Mouse (Mus musculus) mouse trophoblast stem cell (cell line): ENCODE results near the gene Dab1.

Experiments
- in situ Hi-C, 2 experiments: fragments of 300-500 bp; cut with MseI, MboI; formaldehyde crosslinking; loops; 2 replicates in 1 of 2; 3 replicates in 1 of 2; pipeline ENCODE4 v1.15.1; 2025

The Dab1 gene

DNA sequence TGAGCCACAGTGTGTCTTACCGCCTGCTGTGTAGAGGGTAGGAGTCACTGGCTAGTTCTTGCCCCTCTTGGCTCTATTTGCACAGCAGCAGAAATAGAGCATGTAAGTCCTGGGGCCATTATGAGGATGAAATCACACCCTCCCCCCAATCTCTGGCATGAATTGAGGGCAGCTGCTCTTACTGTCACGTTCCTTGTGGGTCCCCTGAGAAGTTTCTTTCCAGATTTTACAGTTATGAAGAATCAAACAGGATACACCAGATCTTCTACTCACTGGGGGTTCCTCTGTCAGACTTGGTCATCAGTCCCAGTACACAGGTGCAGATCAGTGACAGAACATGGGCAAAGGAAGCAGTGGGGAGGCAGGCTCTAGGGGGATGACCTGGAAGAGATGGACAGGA, 825.8 kb downstream of the Dab1 start:
- in situ Hi-C loops = no loop called here

- in situ Hi-C loops = no loop called here
Observed at GRCm38 (mm10) chr4:104448199-104448598, 829.0 kb downstream of the Dab1 start.

DNA sequence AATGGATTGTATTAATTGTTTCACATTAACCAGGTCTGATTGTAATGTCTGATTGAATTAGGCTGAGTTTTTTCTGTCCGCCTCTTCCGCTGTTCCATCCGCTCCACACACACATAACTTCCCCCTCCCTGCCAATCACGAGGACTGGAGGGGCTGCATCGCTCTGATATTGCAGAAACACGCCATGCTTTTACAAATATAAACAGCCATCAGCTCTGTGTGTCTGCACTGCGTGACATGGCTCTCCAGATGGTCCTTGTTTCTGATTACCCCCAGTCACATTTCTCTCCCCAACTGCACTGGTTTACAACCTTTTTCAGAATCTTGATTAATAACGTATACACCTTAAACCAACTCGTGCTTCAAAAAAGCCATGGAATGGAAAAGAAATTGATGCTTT, 831.5 kb downstream of the Dab1 start:
- in situ Hi-C loops = no loop called here

DNA sequence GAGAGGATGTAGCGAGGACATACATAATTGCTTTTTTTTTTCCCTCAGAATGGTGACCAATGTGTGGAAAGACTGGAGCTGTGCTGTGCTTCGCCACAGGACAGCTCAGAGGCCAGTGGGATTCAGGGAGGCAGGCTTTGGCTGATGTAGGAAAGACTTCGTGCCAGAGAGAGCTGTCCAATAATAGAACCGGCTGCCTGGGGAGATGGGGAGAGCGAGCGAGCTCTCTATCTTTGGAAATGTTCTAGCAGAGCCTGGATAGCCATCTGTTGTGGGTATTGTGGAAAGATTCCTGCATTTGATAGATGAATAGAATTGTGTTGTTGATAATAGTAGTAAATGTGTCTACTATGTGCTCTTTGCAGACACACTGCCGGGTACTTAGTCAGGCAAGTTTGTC, 833.4 kb downstream of the Dab1 start:
- in situ Hi-C loops = no loop called here

GRCm38 (mm10) chr4:104455151-104455550, 836.0 kb downstream of the Dab1 start:
- in situ Hi-C loops = no loop called here

- in situ Hi-C loops = no loop called here
Observed at GRCm38 (mm10) chr4:104455760-104456159, 836.6 kb downstream of the Dab1 start.

- in situ Hi-C loops = no loop called here
Observed at GRCm38 (mm10) chr4:104456173-104456873, 837.2 kb downstream of the Dab1 start.

GRCm38 (mm10) chr4:104458726-104459125, 839.6 kb downstream of the Dab1 start:
- in situ Hi-C loops = no loop called here

DNA sequence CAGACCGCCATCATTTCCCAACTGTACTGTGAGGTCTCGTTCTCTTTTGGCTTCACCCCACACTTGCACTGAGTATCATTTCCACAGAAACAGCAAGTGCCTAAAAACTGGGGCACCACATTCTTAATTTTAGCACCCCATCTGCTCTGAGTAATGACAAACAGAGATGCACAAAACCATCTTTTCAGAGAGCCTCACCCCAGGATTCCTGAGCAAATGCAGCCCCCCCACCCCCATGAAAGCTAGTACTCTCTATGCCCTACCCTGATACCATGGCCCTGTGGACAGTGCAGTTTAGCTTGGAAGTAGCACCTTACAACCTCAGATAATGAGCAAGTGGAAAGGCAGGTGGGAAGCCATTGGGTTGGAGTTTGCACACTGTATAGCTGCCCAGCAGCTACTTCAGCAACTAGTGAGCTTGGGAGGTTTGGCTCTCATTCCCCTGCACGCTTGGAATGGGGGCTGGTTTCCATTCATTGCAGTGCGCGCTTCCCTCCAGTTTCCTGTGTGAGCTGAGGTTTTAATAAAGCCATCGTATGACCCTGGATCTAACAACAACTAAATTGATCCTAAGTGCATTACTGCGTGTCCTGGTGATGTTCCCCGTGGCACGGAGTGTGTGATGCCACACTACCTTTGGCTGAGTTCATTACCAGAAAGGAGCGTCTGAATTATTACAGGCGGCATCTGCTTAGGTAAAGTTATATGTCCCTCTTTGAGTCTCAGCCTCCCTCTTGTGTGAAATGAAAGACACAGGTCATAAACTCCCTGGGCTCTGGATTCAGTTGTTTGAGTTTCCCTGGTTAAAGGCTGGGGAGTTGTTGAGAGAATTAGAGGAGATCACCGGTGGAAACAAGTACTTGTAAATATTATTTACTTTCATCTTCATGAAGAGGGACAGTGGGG, 842.2 kb downstream of the Dab1 start:
- in situ Hi-C loops = no loop called here

GRCm38 (mm10) chr4:104462932-104463780, 844.0 kb downstream of the Dab1 start:
- in situ Hi-C loops = no loop called here

DNA sequence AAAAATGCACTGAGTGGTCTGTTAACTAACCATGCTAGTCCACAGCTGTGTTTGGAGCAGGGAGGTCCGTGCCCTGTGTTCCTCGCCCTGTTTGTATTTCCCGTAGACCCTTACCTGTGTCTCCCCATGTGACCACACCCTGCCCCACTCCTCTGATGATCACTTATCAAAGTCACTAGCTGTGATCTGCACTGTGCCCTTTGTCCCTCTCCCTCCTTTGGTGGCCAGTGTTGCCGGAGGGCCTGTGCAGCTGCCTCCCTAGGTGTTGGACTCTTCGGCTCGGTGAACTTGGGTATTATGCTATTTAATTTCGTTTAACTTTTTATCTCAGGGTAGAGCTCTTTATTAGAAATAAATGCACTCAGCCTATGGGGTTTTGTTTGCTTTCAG, 844.6 kb downstream of the Dab1 start:
- in situ Hi-C loops = no loop called here

- in situ Hi-C loops = no loop called here
Observed at GRCm38 (mm10) chr4:104465594-104465993, 846.4 kb downstream of the Dab1 start.

- in situ Hi-C loops = no loop called here
Observed at GRCm38 (mm10) chr4:104468666-104469065, 849.5 kb downstream of the Dab1 start.

DNA sequence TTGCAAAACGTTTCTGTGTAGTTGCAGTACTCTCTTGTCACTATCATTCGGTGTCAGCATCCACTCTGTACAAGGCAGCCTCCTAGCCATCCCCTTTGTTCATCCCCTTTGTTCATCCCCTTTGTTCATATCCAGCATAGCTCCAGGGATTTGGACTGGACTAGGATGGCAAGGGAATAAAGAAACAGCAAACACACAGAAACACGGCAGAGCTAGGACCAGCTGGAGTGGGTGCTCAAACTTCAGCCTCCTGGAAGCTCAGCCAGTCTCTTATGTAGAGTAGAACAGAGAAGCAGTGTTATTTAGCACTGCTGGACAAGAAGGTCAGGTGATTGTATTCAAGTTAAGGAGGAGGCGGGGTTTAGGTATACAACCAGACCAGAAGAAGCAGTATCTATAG, 853.8 kb downstream of the Dab1 start:
- in situ Hi-C loops = no loop called here

DNA sequence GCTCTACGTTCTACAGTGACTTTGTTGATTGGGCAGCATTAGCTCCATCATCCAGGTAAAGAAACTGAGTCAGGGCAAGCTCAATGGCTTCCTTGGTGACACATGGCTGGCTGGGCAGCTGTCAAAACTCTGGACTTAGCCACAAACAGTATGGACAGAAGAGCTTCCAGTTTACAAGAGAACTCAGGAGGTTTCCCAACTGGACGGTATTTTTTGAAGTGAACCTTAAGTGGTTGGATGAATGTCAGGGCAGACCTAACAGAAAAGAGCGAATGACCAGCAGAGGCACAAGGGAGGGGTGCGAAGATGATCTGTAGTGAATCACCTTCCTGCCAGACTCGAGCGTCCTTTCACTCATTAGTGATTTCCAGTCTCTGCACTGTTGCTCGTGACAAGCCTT, 857.7 kb downstream of the Dab1 start:
- in situ Hi-C loops = no loop called here

- in situ Hi-C loops = no loop called here
Observed at GRCm38 (mm10) chr4:104483948-104484347, 864.8 kb downstream of the Dab1 start.

- in situ Hi-C loops = no loop called here
Observed at GRCm38 (mm10) chr4:104497221-104497620, 878.1 kb downstream of the Dab1 start.

- in situ Hi-C loops = no loop called here
Observed at GRCm38 (mm10) chr4:104500112-104500511, 881.0 kb downstream of the Dab1 start.

DNA sequence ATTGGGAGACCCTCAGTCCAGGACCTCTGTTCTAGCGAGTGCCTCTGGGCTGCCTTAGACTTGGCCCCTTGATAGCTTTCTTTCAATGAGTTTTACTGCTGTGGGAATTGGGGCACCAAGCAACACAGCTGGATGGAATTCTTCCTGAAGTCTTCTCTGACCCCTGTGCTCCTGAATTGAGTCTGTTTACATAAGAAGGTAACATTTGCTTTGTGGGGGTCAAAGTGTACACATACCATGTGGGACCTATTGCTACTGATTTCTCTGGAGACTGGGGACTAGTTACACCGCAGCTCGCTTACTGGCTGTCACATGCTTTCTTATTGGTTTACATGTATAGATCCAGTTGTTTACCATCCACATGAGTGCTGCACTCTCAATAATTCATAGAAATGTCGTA, 881.5 kb downstream of the Dab1 start:
- in situ Hi-C loops = no loop called here

GRCm38 (mm10) chr4:104501245-104501644, 882.1 kb downstream of the Dab1 start:
- in situ Hi-C loops = no loop called here

DNA sequence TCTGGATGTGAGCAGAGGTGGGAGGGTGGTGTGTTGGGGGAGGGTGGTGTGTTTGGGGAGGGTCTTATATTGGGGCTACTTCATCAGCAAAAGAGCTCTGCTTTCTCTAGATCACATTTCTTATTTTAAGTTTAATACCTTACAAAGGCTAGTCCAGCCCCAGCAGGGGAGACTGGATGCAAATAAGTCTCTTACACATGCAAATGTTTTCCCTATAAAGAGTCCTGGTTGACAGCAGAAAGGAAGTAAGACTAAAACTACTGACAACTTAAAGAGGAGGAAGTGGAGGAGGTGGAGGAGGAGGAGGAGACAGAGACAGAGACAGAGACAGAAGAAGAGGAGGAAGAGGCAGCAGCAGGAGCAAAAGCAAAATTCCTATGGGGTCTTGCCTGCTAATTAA, 885.8 kb downstream of the Dab1 start:
- in situ Hi-C loops = no loop called here
